In the genomic region with DNA sequence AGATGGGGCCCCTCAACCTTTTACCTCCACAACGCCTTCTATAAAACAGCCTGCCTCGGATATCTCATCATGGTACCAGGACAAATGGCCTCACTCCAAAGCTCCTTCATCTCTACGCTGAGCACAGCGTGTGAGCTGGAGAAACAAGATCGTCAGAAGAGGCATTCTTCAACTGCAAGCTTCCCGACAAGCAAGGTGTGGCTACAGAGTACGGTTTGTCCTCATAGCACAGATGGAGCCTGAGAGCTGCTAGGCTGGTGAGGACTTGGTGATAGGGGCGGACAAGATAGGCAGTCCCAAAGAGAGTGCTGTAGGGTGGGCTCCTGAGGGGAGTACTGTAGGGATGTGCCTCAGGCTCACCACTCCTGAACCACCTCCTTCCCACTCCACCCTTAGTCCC, we compare ENCODE assay signal across 20 mouse cellular contexts. TPM values are rescaled to one million over a fixed set of nuclear protein-coding genes. Genes with fewer than 3 reads are reported as not detected.
"Had no signal": no experiment of that assay in that cellular context is flagged by ENCODE, and none has a peak within 500 bp of the region (broad histone marks: within the 10 kb centered on the region; RNA-seq: fewer than 3 reads in every experiment).

No protein-coding gene starts in this region.

- H3K4me3 ChIP-seq: limb, embryonic 12.5 days; limb, embryonic 15.5 days; midbrain, embryonic 12.5 days; midbrain, embryonic 15.5 days; myocyte had no signal

- H3K4me2 ChIP-seq: limb, embryonic 12.5 days; limb, embryonic 15.5 days; liver, embryonic 11.5 days; lung, embryonic 14.5 days; midbrain, embryonic 12.5 days; midbrain, embryonic 15.5 days had no signal

- H3K9me3 ChIP-seq: limb, embryonic 12.5 days; limb, embryonic 15.5 days; midbrain, embryonic 15.5 days had no signal

- H3K9ac ChIP-seq: limb, embryonic 12.5 days; limb, embryonic 15.5 days; liver, embryonic 14.5 days; liver, postnatal 0 days; lung, embryonic 14.5 days; midbrain, embryonic 12.5 days; midbrain, embryonic 15.5 days had no signal

- H3K27ac ChIP-seq: limb, embryonic 12.5 days; limb, embryonic 15.5 days; liver, embryonic 14.5 days; midbrain, embryonic 12.5 days; midbrain, embryonic 15.5 days; stomach, postnatal 0 days had no signal

- DNase-seq: kidney, adult 18-20 months; kidney, adult 9 months; kidney, postnatal 14 days; kidney, postnatal 4 days; left cerebral cortex, postnatal 4 days; liver, postnatal 0 days; lung, embryonic 14.5 days; lung, postnatal 10 days; lung, postnatal 4 days; right cerebral cortex, adult 18-20 months; right cerebral cortex, postnatal 14 days; right cerebral cortex, postnatal 4 days had no signal

- ATAC-seq: liver, postnatal 0 days; midbrain, embryonic 15.5 days had no signal

- H3K27me3 ChIP-seq: limb, embryonic 12.5 days; limb, embryonic 15.5 days; midbrain, embryonic 12.5 days; midbrain, embryonic 15.5 days had no signal

RNA-seq across cellular contexts. Expression of a gene that starts 48.1 kb away (rescaled TPM):
- polyA plus RNA-seq: myocyte had no signal
